In the genomic region with DNA sequence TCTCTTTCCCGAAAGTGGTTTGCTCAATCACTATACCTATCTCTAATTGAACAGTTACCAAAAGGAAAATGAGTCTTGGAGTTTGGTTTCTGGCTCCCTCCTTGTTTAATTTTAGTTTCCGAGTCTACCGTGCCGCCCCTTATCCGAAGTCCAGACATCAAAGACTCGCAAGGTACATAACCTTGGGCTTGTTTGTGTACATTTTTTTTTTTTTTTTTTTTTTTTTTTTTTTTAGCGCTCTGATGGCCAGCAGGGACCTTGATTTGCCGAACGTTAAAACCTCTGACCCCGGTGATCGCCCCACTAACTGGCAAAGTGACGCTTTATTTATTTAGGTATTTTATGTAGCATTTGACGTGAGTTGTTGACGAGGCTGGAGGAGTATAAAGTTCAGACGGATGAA, we compare ENCODE assay signal across 9 mouse cellular contexts. TPM values are rescaled to one million over a fixed set of nuclear protein-coding genes. Genes with fewer than 3 reads are reported as not detected.
DNase-seq lines count a peak whose midpoint lies in the region; TF ChIP-seq lines count a peak whose summit lies in the region.
"Had no signal": no experiment of that assay in that cellular context is flagged by ENCODE, and none has a peak within 500 bp of the region (broad histone marks: within the 10 kb centered on the region; RNA-seq: fewer than 3 reads in every experiment).

No protein-coding gene starts in this region.

- TF ChIP-seq POLR2A in kidney, adult 2 months (IDR thresholded peaks at IDR 0.05; ENCODE audit: low read depth, low read length): no peak
- no peak for TF ChIP-seq POLR2A in MEL (IDR thresholded peaks at IDR 0.05; ENCODE audit: control insufficient read depth in 1 of 2, insufficient read depth in 1 of 2, low read depth in 1 of 2, low read length in 2 of 2, poor library complexity in 1 of 2)

- H3K27ac ChIP-seq in kidney, adult 2 months (ENCODE audit: insufficient read depth, low read depth, low read length): peak overlapping the region; percentile 78
- 0 out of 2 replicates have a peak overlapping the region, but pooled peaks have one; percentile 16 for H3K27ac ChIP-seq in MEL (ENCODE audit: control insufficient read depth, low read depth, low read length)
- H3K27ac ChIP-seq in macrophage: peak overlapping the region; percentile 98

- no peaks in the 10 kb centered on the region for H3K4me1 ChIP-seq in kidney, adult 2 months (ENCODE audit: control insufficient read depth, insufficient read depth, low read length)
- H3K4me1 ChIP-seq in MEL (ENCODE audit: control insufficient read depth in 1 of 2, insufficient read depth in 2 of 2, low read length in 2 of 2): peaks cover 0 to 7% of the 10 kb centered on the region in 2 experiments; a peak in 2 of 4 replicates

- H3K9ac ChIP-seq in MEL (ENCODE audit: control insufficient read depth, low read depth, low read length, poor library complexity, severe bottlenecking): peak overlapping the region; percentile 42

- H3K4me3 ChIP-seq in kidney, adult 2 months (ENCODE audit: insufficient read depth, low read depth, low read length): peak overlapping the region; percentile 80
- H3K4me3 ChIP-seq in MEL (ENCODE audit: control insufficient read depth in 1 of 2, insufficient read depth in 1 of 2, low read depth in 2 of 2, low read length in 2 of 2) (peak overlapping the region; percentile 71 to 74), macrophage (ENCODE audit: inconsistent target) (peak overlapping the region; percentile 72)

- no peaks in the 10 kb centered on the region for H3K36me3 ChIP-seq in kidney, adult 2 months (ENCODE audit: control insufficient read depth, insufficient read depth, low read length)
- peaks cover 0 to 2% of the 10 kb centered on the region in 2 experiments; a peak in 2 of 4 replicates for H3K36me3 ChIP-seq in MEL (ENCODE audit: control insufficient read depth in 1 of 2, insufficient read depth in 2 of 2, low read length in 2 of 2)
- no peaks in the 10 kb centered on the region for H3K36me3 ChIP-seq in macrophage (ENCODE audit: inconsistent target)

- no peaks in the 10 kb centered on the region for H3K27me3 ChIP-seq in kidney, adult 2 months (replicated peaks; ENCODE audit: control insufficient read depth, insufficient read depth, low read length)
- no peaks in the 10 kb centered on the region for H3K27me3 ChIP-seq in MEL (ENCODE audit: control insufficient read depth in 1 of 2, insufficient read depth in 2 of 2, low read length in 2 of 2)
- H3K27me3 ChIP-seq: Patski had no signal

- WGBS in kidney, adult 2 months: under 1% methylated on average over 15 of the region's 15 CpGs
- WGBS in macrophage (ENCODE audit: missing documents): 1% methylated on average over 10 of the region's 15 CpGs

- no peak for DNase-seq in kidney, adult 2 months
- DNase-seq in kidney, postnatal 36 days: no peak
- DNase-seq in MEL (ENCODE audit: low read depth, low spot score): no peak
- DNase-seq in heart, postnatal 4 days: peak; percentile 24
- DNase-seq in adrenal gland, postnatal 14 days: no peak
- no peak for DNase-seq in urinary bladder, adult 18-20 months (ENCODE audit: low spot score in 2 of 2)
- no peak for DNase-seq in cerebellum, adult 11-12 months

- H3K79me2 ChIP-seq in MEL (ENCODE audit: control insufficient read depth, insufficient read depth, low read length, poor library complexity) (no peaks in the 10 kb centered on the region), macrophage (ENCODE audit: inconsistent target) (peaks cover 23% of the 10 kb centered on the region)

- H3K9me3 ChIP-seq in MEL (replicated peaks; ENCODE audit: insufficient read depth, low read length): no peaks in the 10 kb centered on the region

- no peak for TF ChIP-seq CTCF in kidney, adult 2 months (conservative IDR thresholded peaks at IDR 0.05; ENCODE audit: insufficient read depth, insufficient read length, low read depth, low read length)
- TF ChIP-seq CTCF in MEL (IDR thresholded peaks at IDR 0.05 in 2 of 3, conservative IDR thresholded peaks at IDR 0.05 in 1 of 3; ENCODE audit: control insufficient read depth in 1 of 3, insufficient read depth in 1 of 3, low read depth in 2 of 3, low read length in 3 of 3, poor library complexity in 1 of 3, severe bottlenecking in 1 of 3): no peak

- no peak for TF ChIP-seq EP300 in MEL (IDR thresholded peaks at IDR 0.05; ENCODE audit: low read depth in 1 of 2, low read length in 2 of 2)

- no peak for TF ChIP-seq RAD21 in MEL (IDR thresholded peaks at IDR 0.05; ENCODE audit: low read depth, low read length)

TF ChIP-seq in MEL, 35 proteins besides CTCF, POLR2A, EP300 and RAD21 (continues in another document):
- no peak for TF ChIP-seq ZNF384 (IDR thresholded peaks at IDR 0.05; ENCODE audit: low read depth, low read length)
- no peak for TF ChIP-seq BHLHE40 (IDR thresholded peaks at IDR 0.05; ENCODE audit: borderline replicate concordance, low read depth, low read length)
- TF ChIP-seq ZC3H11A (IDR thresholded peaks at IDR 0.05; ENCODE audit: low read depth, low read length): no peak
- TF ChIP-seq MAZ (IDR thresholded peaks at IDR 0.05; ENCODE audit: low read depth, low read length): no peak
- TF ChIP-seq TCF12 (IDR thresholded peaks at IDR 0.05; ENCODE audit: low read depth, low read length): no peak
- no peak for TF ChIP-seq MEF2A (IDR thresholded peaks at IDR 0.05; ENCODE audit: extremely low read depth, insufficient replicate concordance, low read depth, low read length, poor library complexity, severe bottlenecking)
- no peak for TF ChIP-seq HCFC1 (IDR thresholded peaks at IDR 0.05; ENCODE audit: low read depth, low read length)
- TF ChIP-seq RCOR1 (IDR thresholded peaks at IDR 0.05; ENCODE audit: low read depth, low read length): no peak
- TF ChIP-seq TBP (IDR thresholded peaks at IDR 0.05; ENCODE audit: low read depth, low read length): no peak
- TF ChIP-seq NRF1 (IDR thresholded peaks at IDR 0.05; ENCODE audit: insufficient read depth, low read depth, low read length, poor library complexity, severe bottlenecking): no peak
- TF ChIP-seq MAX (IDR thresholded peaks at IDR 0.05; ENCODE audit: low read length): no peak
- TF ChIP-seq CHD2 (IDR thresholded peaks at IDR 0.05; ENCODE audit: low read length): no peak
- TF ChIP-seq NELFE (IDR thresholded peaks at IDR 0.05; ENCODE audit: low read depth, low read length): no peak

RNA-seq across cellular contexts. Expression of gene Rnase4, which starts 1.2 kb away (rescaled TPM):
- 35.1 and 41.2 TPM in 2 replicates for polyA plus RNA-seq in kidney, adult 2 months (2012; rRNA removed)
- not detected in 2 replicates for total RNA-seq in MEL (2012; rRNA removed)
- polyA plus RNA-seq in MEL (2012; ENCODE audit: insufficient read depth in 1 of 2, insufficient read length in 2 of 2, low read depth in 1 of 2, low replicate concordance in 2 of 2, missing spikeins in 1 of 2) (under 1 TPM in 1 of 2 experiments, not detected in 1; 0.18 TPM), macrophage (2018) (71.8 to 173 TPM (median 117 TPM) in 3 replicates)
- total RNA-seq in heart, postnatal 4 days (2021): 10 to 100 TPM; 30.4 to 31.7 TPM
- total RNA-seq in macrophage (2018; cell fraction: chromatin; rRNA removed): 10 to 100 TPM in 5 of 26 experiments, 1 to 10 TPM in 18, under 1 TPM in 3; 0.58 to 32.5 (median 4.5) TPM
- 100 to 1,000 TPM in 11 of 26 experiments, 10 to 100 TPM in 15; 48.9 to 175 (median 76.0) TPM for total RNA-seq in macrophage (2018; cell fraction: cytosol; rRNA removed)
- total RNA-seq in macrophage (2018; cell fraction: nucleus; rRNA removed): 10 to 100 TPM; 11.5 to 94.0 (median 37.5) TPM
- 56.5 and 131 TPM in 2 replicates for total RNA-seq in adrenal gland, postnatal 14 days (2021)

RNA-seq across cellular contexts. Expression of gene Ang, which starts 1.3 kb away (rescaled TPM):
- polyA plus RNA-seq in kidney, adult 2 months (2012; rRNA removed): 4.7 and 5.1 TPM in 2 replicates
- not detected in 2 replicates for total RNA-seq in MEL (2012; rRNA removed)
- polyA plus RNA-seq in MEL (2012; ENCODE audit: insufficient read depth in 1 of 2, insufficient read length in 2 of 2, low read depth in 1 of 2, low replicate concordance in 2 of 2, missing spikeins in 1 of 2): not detected
- total RNA-seq in heart, postnatal 4 days (2021): 1 to 10 TPM; 2.2 to 3.3 TPM
- total RNA-seq in macrophage (2018; cell fraction: chromatin; rRNA removed): 10 to 100 TPM in 4 of 26 experiments, 1 to 10 TPM in 21, not detected in 1; 1.2 to 19.8 (median 5.1) TPM
- total RNA-seq in macrophage (2018; cell fraction: cytosol; rRNA removed): 10 to 100 TPM; 11.7 to 37.1 (median 18.0) TPM
- total RNA-seq in macrophage (2018; cell fraction: nucleus; rRNA removed): 10 to 100 TPM in 18 of 26 experiments, 1 to 10 TPM in 8; 4.6 to 33.5 (median 11.8) TPM
- polyA plus RNA-seq in macrophage (2018): 15.6 to 41.8 TPM (median 23.3 TPM) in 3 replicates
- total RNA-seq in adrenal gland, postnatal 14 days (2021): 6.0 and 37.1 TPM in 2 replicates

RNA-seq across cellular contexts. Expression of gene Olfr750, which starts 15.4 kb away (rescaled TPM):
- polyA plus RNA-seq in kidney, adult 2 months (2012; rRNA removed): not detected in 2 replicates
- total RNA-seq in MEL (2012; rRNA removed): not detected in 2 replicates
- polyA plus RNA-seq in MEL (2012; ENCODE audit: insufficient read depth in 1 of 2, insufficient read length in 2 of 2, low read depth in 1 of 2, low replicate concordance in 2 of 2, missing spikeins in 1 of 2) (not detected), macrophage (2018) (not detected in 3 replicates)
- not detected for total RNA-seq in heart, postnatal 4 days (2021)
- total RNA-seq in macrophage (2018; cell fraction: chromatin; rRNA removed): not detected
- total RNA-seq in macrophage (2018; cell fraction: cytosol; rRNA removed): not detected
- not detected for total RNA-seq in macrophage (2018; cell fraction: nucleus; rRNA removed)
- total RNA-seq in adrenal gland, postnatal 14 days (2021): not detected in 2 replicates
- polyA plus RNA-seq: Patski had no signal

RNA-seq across cellular contexts. Expression of gene Eddm3b, which starts 24.6 kb away (rescaled TPM):
- 0.42 and 0.64 TPM in 2 replicates for polyA plus RNA-seq in kidney, adult 2 months (2012; rRNA removed)
- total RNA-seq in MEL (2012; rRNA removed): not detected in 2 replicates
- polyA plus RNA-seq in MEL (2012; ENCODE audit: insufficient read depth in 1 of 2, insufficient read length in 2 of 2, low read depth in 1 of 2, low replicate concordance in 2 of 2, missing spikeins in 1 of 2): not detected
- total RNA-seq in heart, postnatal 4 days (2021): not detected
- total RNA-seq in macrophage (2018; cell fraction: chromatin; rRNA removed): not detected
- total RNA-seq in macrophage (2018; cell fraction: cytosol; rRNA removed): under 1 TPM in 1 of 26 experiments, not detected in 25; 0.11 TPM
- not detected for total RNA-seq in macrophage (2018; cell fraction: nucleus; rRNA removed)
- polyA plus RNA-seq in macrophage (2018): not detected in 3 replicates
- not detected in 2 replicates for total RNA-seq in adrenal gland, postnatal 14 days (2021)
- polyA plus RNA-seq: Patski had no signal

RNA-seq across cellular contexts. Expression of gene Rnase12, which starts 32.2 kb away (rescaled TPM):
- not detected in 2 replicates for polyA plus RNA-seq in kidney, adult 2 months (2012; rRNA removed)
- total RNA-seq in MEL (2012; rRNA removed): not detected in 2 replicates
- polyA plus RNA-seq in MEL (2012; ENCODE audit: insufficient read depth in 1 of 2, insufficient read length in 2 of 2, low read depth in 1 of 2, low replicate concordance in 2 of 2, missing spikeins in 1 of 2): not detected
- total RNA-seq in heart, postnatal 4 days (2021): not detected
- total RNA-seq in macrophage (2018; cell fraction: chromatin; rRNA removed): not detected
- total RNA-seq in macrophage (2018; cell fraction: cytosol; rRNA removed): under 1 TPM in 2 of 26 experiments, not detected in 24; 0.27 to 0.41 TPM
- total RNA-seq in macrophage (2018; cell fraction: nucleus; rRNA removed): not detected
- polyA plus RNA-seq in macrophage (2018): not detected in 3 replicates
- total RNA-seq in adrenal gland, postnatal 14 days (2021): not detected in 2 replicates
- polyA plus RNA-seq: Patski had no signal

Comparison
In these comparisons a context has a peak if more than half of its experiments do, and no peak if none do; other contexts are left out.
1. H3K27ac ChIP-seq: peak in every context shown above with its lines; median percentile 98 in macrophage; 78 in kidney, adult 2 months; 16 in MEL.
2. RNA of gene Rnase4, which starts 1.2 kb away (total RNA-seq): 56.5 to 131 TPM in adrenal gland, postnatal 14 days and 30.4 to 31.7 TPM in heart, postnatal 4 days; not detected in MEL; every median in the first group is over 10 times any median in the second.
3. Peak in every context shown above with its lines, with median percentiles within 50 percentile points of each other: H3K4me3 ChIP-seq.